Mouse (Mus musculus): ENCODE measurements around the gene Rer1. TPM values are rescaled to one million over a fixed set of nuclear protein-coding genes. Genes with fewer than 3 reads are reported as not detected.

The Rer1 gene
- total and polyA plus RNA-seq, 2 experiments from 2014 or later: 116 to 126 TPM

- ATAC-seq (ENCODE audit: insufficient read depth, low read depth) (no peak), DNase-seq (ENCODE audit: low spot score) (no peak)
- Histone ChIP-seq H3K4me2 (ENCODE audit: low read depth, low read length) (no peak overlapping the region), H3K4me3 (ENCODE audit: low read depth, low read length) (no peak overlapping the region), H3K27ac (ENCODE audit: low read depth) (no peak overlapping the region), H3K9me3 (replicated peaks; ENCODE audit: control insufficient read depth, low read length) (no peaks in the 10 kb centered on the region), H3K27me3 (ENCODE audit: control insufficient read depth, insufficient read depth, low read length) (no peaks in the 10 kb centered on the region), H3K9ac (replicated peaks; ENCODE audit: low read depth, low read length) (no peak overlapping the region), H3K4me1 (ENCODE audit: control insufficient read depth, insufficient read depth) (peaks cover 11% of the 10 kb centered on the region), H3K36me3 (replicated peaks; ENCODE audit: control insufficient read depth, insufficient read depth, low read length) (peaks cover 74% of the 10 kb centered on the region)
- no peak for TF ChIP-seq EP300 (IDR thresholded peaks at IDR 0.05; ENCODE audit: low read depth)
- no peak for TF ChIP-seq CTCF (IDR thresholded peaks at IDR 0.05; ENCODE audit: low read depth)
- WGBS: 88% methylated on average over 5 of the region's 5 CpGs
These were observed 15.3 kb downstream of the Rer1 start for GRCm38 (mm10) chr4:155070921-155071320.

GRCm38 (mm10) chr4:155070199-155070598 is 16.0 kb downstream of the Rer1 start:
- DNase-seq (ENCODE audit: low spot score) (no peak), ATAC-seq (ENCODE audit: insufficient read depth, low read depth) (no peak)
- TF ChIP-seq CTCF (IDR thresholded peaks at IDR 0.05; ENCODE audit: low read depth): no peak
- TF ChIP-seq EP300 (IDR thresholded peaks at IDR 0.05; ENCODE audit: low read depth): no peak
- peaks cover 11% of the 10 kb centered on the region for H3K4me1 ChIP-seq (ENCODE audit: control insufficient read depth, insufficient read depth)
- no peak overlapping the region for H3K4me2 ChIP-seq (ENCODE audit: low read depth, low read length)
- H3K9me3 ChIP-seq (replicated peaks; ENCODE audit: control insufficient read depth, low read length): no peaks in the 10 kb centered on the region
- no peak overlapping the region for H3K27ac ChIP-seq (ENCODE audit: low read depth)
- H3K36me3 ChIP-seq (replicated peaks; ENCODE audit: control insufficient read depth, insufficient read depth, low read length): peaks cover 67% of the 10 kb centered on the region
- H3K9ac ChIP-seq (replicated peaks; ENCODE audit: low read depth, low read length): no peak overlapping the region
- H3K27me3 ChIP-seq (ENCODE audit: control insufficient read depth, insufficient read depth, low read length): no peaks in the 10 kb centered on the region
- 91% methylated on average over 13 of the region's 13 CpGs for WGBS
- H3K4me3 ChIP-seq (ENCODE audit: low read depth, low read length): no peak overlapping the region

DNA sequence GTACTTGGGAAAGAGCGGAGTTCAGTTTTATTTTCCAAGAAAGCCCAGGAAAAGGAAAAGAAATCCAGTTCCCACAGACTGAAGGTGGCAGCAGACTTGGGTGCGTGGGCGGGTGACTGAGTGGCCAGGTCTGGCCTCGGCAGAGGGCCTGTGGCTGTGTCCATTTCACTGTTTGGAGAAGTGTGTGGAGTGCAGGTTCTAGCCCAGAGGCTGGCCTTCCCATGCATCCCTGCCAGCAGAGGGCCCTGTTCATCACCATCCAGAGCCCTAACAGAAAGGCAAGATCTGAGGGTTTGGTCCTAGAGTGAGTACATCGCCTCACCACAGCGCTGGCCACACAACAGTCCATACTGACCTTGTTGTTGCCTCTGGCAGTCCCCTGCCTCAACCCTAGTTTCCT is 17.0 kb downstream of the Rer1 start:
- TF ChIP-seq CTCF (IDR thresholded peaks at IDR 0.05; ENCODE audit: low read depth) (peak; percentile 18; the same call in 1 of the 2 replicates), EP300 (IDR thresholded peaks at IDR 0.05; ENCODE audit: low read depth) (no peak)
- no peak overlapping the region for H3K9ac ChIP-seq (replicated peaks; ENCODE audit: low read depth, low read length)
- H3K4me1 ChIP-seq (ENCODE audit: control insufficient read depth, insufficient read depth): peaks cover 11% of the 10 kb centered on the region
- H3K9me3 ChIP-seq (replicated peaks; ENCODE audit: control insufficient read depth, low read length): no peaks in the 10 kb centered on the region
- H3K4me3 ChIP-seq (ENCODE audit: low read depth, low read length): no peak overlapping the region
- no peak for ATAC-seq (ENCODE audit: insufficient read depth, low read depth)
- H3K27me3 ChIP-seq (ENCODE audit: control insufficient read depth, insufficient read depth, low read length): no peaks in the 10 kb centered on the region
- 87% methylated on average over 6 of the region's 6 CpGs for whole genome bisulfite sequencing
- H3K27ac ChIP-seq (ENCODE audit: low read depth): no peak overlapping the region
- DNase-seq (ENCODE audit: low spot score): no peak
- peaks cover 57% of the 10 kb centered on the region for H3K36me3 ChIP-seq (replicated peaks; ENCODE audit: control insufficient read depth, insufficient read depth, low read length)
- H3K4me2 ChIP-seq (ENCODE audit: low read depth, low read length): no peak overlapping the region

DNA sequence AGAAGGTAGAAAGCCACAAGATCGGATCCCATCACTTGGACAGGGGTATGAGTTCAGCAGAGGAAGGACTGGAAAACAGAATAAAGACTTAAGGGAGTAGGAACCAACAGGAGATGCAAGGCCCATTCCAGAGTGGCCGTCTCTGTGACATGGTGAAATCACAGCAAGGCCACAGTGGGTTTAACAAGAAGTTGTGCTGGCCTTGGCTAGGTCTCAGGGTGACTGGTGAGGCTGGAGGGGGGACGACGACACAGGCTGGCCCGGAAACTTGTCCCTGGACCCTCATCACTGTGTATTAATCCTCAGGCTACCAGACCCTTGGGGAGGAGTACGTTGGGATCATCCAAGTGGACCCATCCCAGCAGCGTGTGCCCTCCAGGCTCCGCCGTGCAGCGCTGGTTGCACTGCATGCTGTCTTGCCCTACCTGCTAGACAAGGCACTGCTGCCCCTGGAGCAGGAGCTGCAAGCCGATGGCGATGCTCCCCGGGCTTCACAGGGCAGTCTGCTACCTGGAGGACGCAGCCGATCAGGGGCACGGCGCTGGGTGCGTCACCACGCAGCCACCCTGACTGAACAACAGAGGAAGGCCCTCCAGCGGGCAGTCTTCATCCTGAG is 17.7 kb downstream of the Rer1 start:
- WGBS: 90% methylated on average over 20 of the region's 20 CpGs
- Histone ChIP-seq H3K9me3 (replicated peaks; ENCODE audit: control insufficient read depth, low read length) (no peaks in the 10 kb centered on the region), H3K27ac (ENCODE audit: low read depth) (no peak overlapping the region), H3K9ac (replicated peaks; ENCODE audit: low read depth, low read length) (no peak overlapping the region), H3K27me3 (ENCODE audit: control insufficient read depth, insufficient read depth, low read length) (no peaks in the 10 kb centered on the region), H3K4me3 (ENCODE audit: low read depth, low read length) (no peak overlapping the region), H3K4me1 (ENCODE audit: control insufficient read depth, insufficient read depth) (peaks cover 11% of the 10 kb centered on the region), H3K4me2 (ENCODE audit: low read depth, low read length) (no peak overlapping the region), H3K36me3 (replicated peaks; ENCODE audit: control insufficient read depth, insufficient read depth, low read length) (peaks cover 50% of the 10 kb centered on the region)
- no peak for TF ChIP-seq CTCF (IDR thresholded peaks at IDR 0.05; ENCODE audit: low read depth)
- TF ChIP-seq EP300 (IDR thresholded peaks at IDR 0.05; ENCODE audit: low read depth): no peak
- DNase-seq (ENCODE audit: low spot score) (no peak), ATAC-seq (ENCODE audit: insufficient read depth, low read depth) (no peak)

GRCm38 (mm10) chr4:155066834-155067522 is 19.2 kb downstream of the Rer1 start, which contains the start of gene Pex10:
Gene Pex10 (plus strand): TSS chr4:155067016.
- TF ChIP-seq EP300 (IDR thresholded peaks at IDR 0.05; ENCODE audit: low read depth) (no peak), CTCF (IDR thresholded peaks at IDR 0.05; ENCODE audit: low read depth) (no peak)
- peak within 1 kb of the TSS; percentile 62 for H3K9ac ChIP-seq (replicated peaks; ENCODE audit: low read depth, low read length)
- peak within 1 kb of the TSS; percentile 57 for H3K4me3 ChIP-seq (ENCODE audit: low read depth, low read length)
- peaks cover 35% of the 10 kb centered on the region for H3K36me3 ChIP-seq (replicated peaks; ENCODE audit: control insufficient read depth, insufficient read depth, low read length)
- ATAC-seq (ENCODE audit: insufficient read depth, low read depth) (peak; percentile 96), DNase-seq (ENCODE audit: low spot score) (peak; percentile 93)
- H3K27me3 ChIP-seq (ENCODE audit: control insufficient read depth, insufficient read depth, low read length): no peaks in the 10 kb centered on the region
- WGBS: under 1% methylated on average over 47 of the region's 48 CpGs
- H3K4me2 ChIP-seq (ENCODE audit: low read depth, low read length): peak within 1 kb of the TSS; percentile 84
- H3K4me1 ChIP-seq (ENCODE audit: control insufficient read depth, insufficient read depth): peaks cover 11% of the 10 kb centered on the region
- H3K9me3 ChIP-seq (replicated peaks; ENCODE audit: control insufficient read depth, low read length): no peaks in the 10 kb centered on the region
- peak within 1 kb of the TSS; percentile 65 for H3K27ac ChIP-seq (ENCODE audit: low read depth)

Data from heart, postnatal 0 days (tissue).